Mouse (Mus musculus) bone marrow macrophage, adult 2 months (primary cell): ENCODE data around the gene Sez6l.

Experiments used
- CTCF ChIP-seq: IDR thresholded peaks from 2 replicates; pipeline ENCODE4 v1.5.1; 2012; ENCODE audit warnings: low read depth, mild to moderate bottlenecking, low read length, moderate library complexity
- POLR2A ChIP-seq: IDR thresholded peaks from 2 replicates; pipeline ENCODE4 v1.6.1; 2012; ENCODE audit warnings: mild to moderate bottlenecking, low read depth, low read length, borderline replicate concordance

DNA sequence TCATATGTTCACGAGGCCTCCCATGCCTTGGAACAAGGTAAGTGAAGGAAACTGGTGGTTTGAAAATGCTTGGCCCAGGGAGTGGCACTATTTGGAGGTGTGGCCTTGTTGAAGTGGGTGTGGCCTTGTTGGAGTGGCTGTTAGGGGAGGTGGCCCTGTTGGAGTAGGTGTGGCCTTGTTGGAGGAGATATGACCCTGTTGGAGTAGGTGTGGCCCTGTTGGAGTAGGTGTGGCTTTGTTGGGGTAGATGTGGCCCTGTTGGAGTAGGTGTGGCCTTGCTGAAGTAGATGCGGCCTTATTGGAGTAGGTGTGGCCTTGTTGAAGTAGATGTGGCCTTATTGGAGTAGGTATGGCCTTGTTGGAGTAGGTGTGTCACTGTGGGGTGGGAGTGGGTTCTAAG, 191.0 kb downstream of the Sez6l start:
- TF ChIP-seq POLR2A (no peak), CTCF (no peak)
